Mouse (Mus musculus): ENCODE results near the gene Faf1. TPM values are rescaled to one million over a fixed set of nuclear protein-coding genes. Genes with fewer than 3 reads are reported as not detected.

Faf1 gene
- polyA plus RNA-seq, 1 experiment from 2014 or later: 23.0 TPM

- H3K4me1 ChIP-seq: peaks cover 38% of the 10 kb centered on the region
- no peak for ATAC-seq (ENCODE audit: insufficient number of reproducible peaks, low FRiP score, low TSS enrichment, low read depth)
- H3K4me3 ChIP-seq: peak overlapping the region; percentile 23
- WGBS: 3% methylated on average over 24 of the region's 24 CpGs
- H3K9me3 ChIP-seq: no peaks in the 10 kb centered on the region
- H3K27me3 ChIP-seq: peaks cover 97% of the 10 kb centered on the region
- no peak overlapping the region for H3K9ac ChIP-seq
- no peaks in the 10 kb centered on the region for H3K36me3 ChIP-seq
- peak overlapping the region; percentile 30; the same call in 1 of the 2 replicates for H3K4me2 ChIP-seq
- no peak overlapping the region for H3K27ac ChIP-seq
Observed at GRCm38 (mm10) chr4:109984011-109984411, 307.6 kb downstream of the Faf1 start.

DNA sequence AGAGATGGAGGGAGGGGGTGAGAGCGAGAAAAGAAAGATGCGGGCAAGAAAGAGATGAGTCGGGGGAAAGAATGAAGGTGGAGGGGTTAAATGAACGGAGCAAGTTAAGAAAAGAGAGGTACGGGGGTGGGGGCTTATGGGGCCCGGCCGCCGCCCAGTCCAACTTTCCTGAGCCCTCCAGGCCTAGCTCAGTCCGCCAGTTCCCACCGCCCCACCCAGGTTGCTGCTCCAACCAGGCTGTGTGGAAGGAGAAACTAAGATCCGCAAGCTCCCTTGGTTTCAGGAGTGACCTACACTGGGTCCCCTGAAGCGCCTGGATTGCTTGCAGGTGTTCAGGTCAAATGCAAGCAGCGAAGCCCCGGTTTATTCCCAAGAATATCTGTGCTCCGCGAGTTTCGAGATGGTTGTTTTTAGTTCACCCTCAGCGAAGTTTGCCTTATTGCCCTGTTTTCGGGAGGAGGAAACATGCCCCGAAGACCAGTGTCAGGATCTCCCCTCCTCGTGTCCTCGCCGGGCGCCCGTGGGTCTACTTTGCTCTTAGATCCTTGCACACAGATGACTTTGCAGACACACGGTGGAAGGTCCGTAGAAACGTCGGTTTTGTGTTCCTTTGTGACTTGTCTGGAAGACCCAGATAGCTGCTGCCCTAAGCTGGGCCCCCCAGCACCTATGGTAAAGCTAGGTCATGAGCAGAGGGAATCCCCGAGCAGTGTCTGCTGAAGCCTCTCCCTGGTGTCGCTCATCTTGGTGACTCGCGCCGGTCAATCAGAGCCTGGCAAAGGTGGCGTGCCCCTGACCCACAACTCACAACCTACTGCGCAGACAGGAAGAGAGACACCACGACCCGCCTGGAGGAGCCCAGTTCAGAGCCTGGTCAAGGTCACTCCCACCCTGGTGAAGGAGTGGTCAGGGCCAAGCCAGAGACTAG, 308.4 kb downstream of the Faf1 start:
- WGBS: 2% methylated on average over 38 of the region's 38 CpGs
- no peak overlapping the region for H3K4me2 ChIP-seq
- H3K36me3 ChIP-seq: no peaks in the 10 kb centered on the region
- H3K4me3 ChIP-seq: no peak overlapping the region
- no peak for ATAC-seq (ENCODE audit: insufficient number of reproducible peaks, low FRiP score, low TSS enrichment, low read depth)
- no peaks in the 10 kb centered on the region for H3K9me3 ChIP-seq
- no peak overlapping the region for H3K27ac ChIP-seq
- H3K9ac ChIP-seq: no peak overlapping the region
- peaks cover 37% of the 10 kb centered on the region for H3K4me1 ChIP-seq
- peaks cover 98% of the 10 kb centered on the region for H3K27me3 ChIP-seq

GRCm38 (mm10) chr4:109985424-109986172, 309.2 kb downstream of the Faf1 start:
- Histone ChIP-seq H3K9me3 (no peaks in the 10 kb centered on the region), H3K36me3 (no peaks in the 10 kb centered on the region), H3K27me3 (peaks cover 96% of the 10 kb centered on the region), H3K9ac (no peak overlapping the region), H3K27ac (no peak overlapping the region), H3K4me3 (no peak overlapping the region), H3K4me2 (no peak overlapping the region), H3K4me1 (peaks cover 31% of the 10 kb centered on the region)
- ATAC-seq (ENCODE audit: insufficient number of reproducible peaks, low FRiP score, low TSS enrichment, low read depth): no peak
- 6% methylated on average over 16 of the region's 16 CpGs for WGBS

DNA sequence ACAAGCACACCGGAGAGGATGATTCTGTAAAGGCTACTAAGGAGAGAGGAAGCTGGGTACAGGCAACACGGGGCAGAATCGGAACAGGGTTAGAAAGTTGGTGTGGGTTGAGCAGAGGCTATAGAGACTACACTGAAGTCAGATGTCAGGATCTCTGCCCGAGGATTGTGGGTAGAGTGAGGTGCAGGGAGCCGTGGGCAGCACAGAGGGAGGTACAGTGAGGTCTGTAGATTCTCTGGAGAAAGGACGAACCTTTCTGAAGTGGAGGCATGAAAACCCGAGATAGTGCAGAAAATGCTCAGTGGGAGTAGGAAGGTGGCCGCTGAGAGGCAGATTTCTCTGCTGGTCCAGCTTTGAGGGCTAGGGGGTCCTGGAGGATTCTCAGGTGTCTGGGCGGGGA, 309.9 kb downstream of the Faf1 start:
- Histone ChIP-seq H3K4me1 (peaks cover 31% of the 10 kb centered on the region), H3K4me3 (no peak overlapping the region), H3K4me2 (no peak overlapping the region), H3K36me3 (no peaks in the 10 kb centered on the region), H3K27me3 (peaks cover 88% of the 10 kb centered on the region), H3K9me3 (no peaks in the 10 kb centered on the region), H3K27ac (no peak overlapping the region), H3K9ac (no peak overlapping the region)
- WGBS: 5% methylated on average over 9 of the region's 9 CpGs
- no peak for ATAC-seq (ENCODE audit: insufficient number of reproducible peaks, low FRiP score, low TSS enrichment, low read depth)

DNA sequence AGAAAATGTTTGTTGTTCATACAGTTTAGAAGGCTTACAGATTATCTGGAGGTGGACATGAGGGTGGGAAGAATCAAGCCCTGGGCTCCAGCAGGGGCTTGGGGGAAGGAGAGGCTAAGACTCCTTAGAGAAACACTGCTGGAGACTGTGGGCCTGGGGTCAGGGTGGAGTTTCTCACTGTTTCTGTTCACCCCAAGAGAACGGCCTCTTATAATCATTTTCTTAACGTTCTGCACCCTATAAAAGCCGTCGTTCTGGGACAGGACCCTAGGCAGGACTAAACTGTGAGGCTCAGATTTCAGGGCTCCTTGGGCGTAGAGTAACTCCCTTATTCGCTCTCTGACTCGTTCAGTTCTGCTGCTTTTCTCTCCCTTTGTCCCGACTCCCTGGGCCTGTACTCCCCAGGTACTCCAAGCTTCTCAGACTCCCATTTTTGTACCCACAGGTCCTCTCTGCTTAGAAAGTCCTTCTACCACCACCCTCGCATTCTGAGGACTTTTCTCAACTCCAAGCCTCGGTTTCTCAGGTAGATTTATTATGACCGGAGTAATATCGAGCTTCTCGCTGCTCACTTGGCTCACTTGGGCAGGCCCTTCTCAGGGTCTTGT, 310.5 kb downstream of the Faf1 start:
- H3K4me3 ChIP-seq: no peak overlapping the region
- no peak overlapping the region for H3K9ac ChIP-seq
- no peak for ATAC-seq (ENCODE audit: insufficient number of reproducible peaks, low FRiP score, low TSS enrichment, low read depth)
- H3K36me3 ChIP-seq: no peaks in the 10 kb centered on the region
- H3K4me2 ChIP-seq: no peak overlapping the region
- peaks cover 83% of the 10 kb centered on the region for H3K27me3 ChIP-seq
- H3K4me1 ChIP-seq: peaks cover 25% of the 10 kb centered on the region
- 5% methylated on average over 13 of the region's 13 CpGs for WGBS
- H3K9me3 ChIP-seq: no peaks in the 10 kb centered on the region
- H3K27ac ChIP-seq: no peak overlapping the region

DNA sequence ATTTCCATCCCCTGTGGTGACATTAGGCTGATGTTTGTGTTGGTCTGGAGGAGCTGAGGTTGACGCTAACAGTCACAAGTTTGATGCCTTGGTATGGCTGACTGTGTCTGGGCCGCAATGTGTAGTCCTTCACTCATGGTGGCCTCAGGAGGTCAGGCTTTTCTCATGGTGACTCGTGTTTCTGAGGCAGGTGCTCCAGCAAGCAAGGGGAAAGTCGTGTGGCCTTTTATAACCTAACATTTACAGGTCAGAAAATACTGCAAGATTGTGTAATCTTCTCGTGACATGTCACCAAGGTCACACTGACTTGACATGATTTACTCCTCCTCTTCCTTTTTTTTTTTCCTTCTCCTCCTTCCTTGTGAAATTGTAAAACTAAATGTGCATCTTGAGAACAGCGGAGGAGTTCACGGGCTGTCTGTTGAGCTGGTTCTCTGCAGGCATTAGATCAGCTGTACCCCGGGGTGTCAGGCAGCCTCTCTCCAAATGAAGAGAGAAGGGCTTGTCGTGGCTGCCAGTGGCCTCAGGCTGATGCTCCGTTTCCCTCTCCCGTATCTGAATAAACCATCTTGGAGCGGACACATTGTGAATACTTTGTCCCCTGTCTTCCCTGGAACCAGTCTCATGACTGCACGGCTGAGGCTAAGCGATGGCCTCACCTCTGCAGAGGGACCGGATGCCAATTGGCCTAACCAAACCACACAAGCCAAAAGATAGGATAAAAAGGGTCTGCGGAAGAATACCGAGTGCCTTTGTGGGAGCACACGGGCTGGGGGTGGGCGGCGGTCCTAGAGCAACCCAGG, 311.4 kb downstream of the Faf1 start:
- Histone ChIP-seq H3K9ac (no peak overlapping the region), H3K4me3 (no peak overlapping the region), H3K9me3 (no peaks in the 10 kb centered on the region), H3K4me2 (no peak overlapping the region), H3K4me1 (peaks cover 16% of the 10 kb centered on the region), H3K27me3 (peaks cover 82% of the 10 kb centered on the region), H3K27ac (no peak overlapping the region), H3K36me3 (no peaks in the 10 kb centered on the region)
- WGBS: 4% methylated on average over 20 of the region's 20 CpGs
- no peak for ATAC-seq (ENCODE audit: insufficient number of reproducible peaks, low FRiP score, low TSS enrichment, low read depth)

GRCm38 (mm10) chr4:109988411-109988810, 312.0 kb downstream of the Faf1 start:
- H3K9ac ChIP-seq: no peak overlapping the region
- peaks cover 14% of the 10 kb centered on the region for H3K4me1 ChIP-seq
- no peak overlapping the region for H3K4me2 ChIP-seq
- WGBS: 14% methylated on average over 4 of the region's 5 CpGs
- H3K27me3 ChIP-seq: peaks cover 76% of the 10 kb centered on the region
- no peak overlapping the region for H3K27ac ChIP-seq
- no peak overlapping the region for H3K4me3 ChIP-seq
- no peak for ATAC-seq (ENCODE audit: insufficient number of reproducible peaks, low FRiP score, low TSS enrichment, low read depth)
- no peaks in the 10 kb centered on the region for H3K9me3 ChIP-seq
- H3K36me3 ChIP-seq: no peaks in the 10 kb centered on the region

DNA sequence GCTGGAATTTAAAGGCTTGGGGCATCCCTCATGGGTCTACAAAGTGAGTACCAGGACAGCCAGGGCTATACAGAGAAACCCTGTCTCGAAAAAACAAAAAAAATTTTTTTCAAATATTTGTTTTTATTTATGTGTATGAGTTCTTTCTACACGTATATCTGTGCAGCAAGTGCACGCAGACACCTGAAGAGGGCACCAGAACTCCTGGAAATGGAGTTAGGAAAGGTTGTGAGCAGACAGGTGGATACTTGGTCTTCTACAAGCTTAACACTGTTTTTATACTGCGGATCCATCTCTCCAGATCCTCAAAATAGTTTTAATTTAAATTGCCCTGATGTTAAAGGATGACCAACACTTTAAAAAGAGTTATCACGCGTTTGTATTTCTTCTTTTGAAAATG, 312.8 kb downstream of the Faf1 start:
- peaks cover 74% of the 10 kb centered on the region for H3K27me3 ChIP-seq
- H3K36me3 ChIP-seq: no peaks in the 10 kb centered on the region
- no peak overlapping the region for H3K9ac ChIP-seq
- no peak overlapping the region for H3K4me3 ChIP-seq
- no peak overlapping the region for H3K4me2 ChIP-seq
- H3K27ac ChIP-seq: no peak overlapping the region
- H3K4me1 ChIP-seq: peaks cover 6% of the 10 kb centered on the region; the same call in 1 of the 2 replicates
- WGBS: 37% methylated on average over 6 of the region's 6 CpGs
- no peaks in the 10 kb centered on the region for H3K9me3 ChIP-seq
- ATAC-seq (ENCODE audit: insufficient number of reproducible peaks, low FRiP score, low TSS enrichment, low read depth): no peak

- H3K27ac ChIP-seq: no peak overlapping the region
- H3K4me1 ChIP-seq: no peaks in the 10 kb centered on the region
- no peak overlapping the region for H3K4me2 ChIP-seq
- H3K36me3 ChIP-seq: no peaks in the 10 kb centered on the region
- no peaks in the 10 kb centered on the region for H3K9me3 ChIP-seq
- H3K27me3 ChIP-seq: no peaks in the 10 kb centered on the region
- no peak overlapping the region for H3K9ac ChIP-seq
- no peak for ATAC-seq (ENCODE audit: insufficient number of reproducible peaks, low FRiP score, low TSS enrichment, low read depth)
- no peak overlapping the region for H3K4me3 ChIP-seq
- WGBS: 90% methylated on average over 1 of the region's 1 CpGs
Observed at GRCm38 (mm10) chr4:110006044-110006443, 329.7 kb downstream of the Faf1 start.
